Mouse (Mus musculus) induced T-regulatory cell, adult 2 months (primary cell): ENCODE data around the gene Speg.

Experiments
- DNase-seq: peaks from one replicate; pipeline ENCODE4 v3.0.0-alpha.2; 2012; ENCODE audit warnings: low read depth

Speg gene

GRCm38 (mm10) chr1:75442171-75442570, 67.1 kb downstream of the Speg start:
- no peak for DNase-seq

GRCm38 (mm10) chr1:75442811-75443210, 67.7 kb downstream of the Speg start:
- DNase-seq, result no peak

GRCm38 (mm10) chr1:75443247-75444024, 68.3 kb downstream of the Speg start:
- DNase-seq, result no peak

GRCm38 (mm10) chr1:75444208-75444607, 69.1 kb downstream of the Speg start:
- no peak for DNase-seq

- DNase-seq, result no peak
Observed at GRCm38 (mm10) chr1:75445141-75445701, 70.1 kb downstream of the Speg start.

GRCm38 (mm10) chr1:75445751-75446611, 70.9 kb downstream of the Speg start:
- peak; percentile 79 for DNase-seq

GRCm38 (mm10) chr1:75446656-75447055, 71.6 kb downstream of the Speg start:
- no peak for DNase-seq

- no peak for DNase-seq
Observed at GRCm38 (mm10) chr1:75447265-75448051, 72.4 kb downstream of the Speg start.

GRCm38 (mm10) chr1:75448052-75448431, 72.9 kb downstream of the Speg start:
- DNase-seq, result no peak

GRCm38 (mm10) chr1:75448937-75449336, 73.8 kb downstream of the Speg start:
- DNase-seq, result no peak

- DNase-seq, result no peak
Observed at GRCm38 (mm10) chr1:75449377-75450135, 74.5 kb downstream of the Speg start.

GRCm38 (mm10) chr1:75450314-75451005, 75.4 kb downstream of the Speg start, which contains the start of gene Asic4:
Asic4 (plus strand) TSS chr1:75450436.
- DNase-seq, result no peak

GRCm38 (mm10) chr1:75451900-75452299, 76.8 kb downstream of the Speg start:
- DNase-seq, result no peak

- no peak for DNase-seq
Observed at GRCm38 (mm10) chr1:75455433-75455832, 80.3 kb downstream of the Speg start.

- no peak for DNase-seq
Observed at GRCm38 (mm10) chr1:75455948-75456347, 80.9 kb downstream of the Speg start.

- DNase-seq, result peak; percentile 45
Observed at GRCm38 (mm10) chr1:75456746-75457564, 81.9 kb downstream of the Speg start.

- DNase-seq, result no peak
Observed at GRCm38 (mm10) chr1:75457710-75458024, 82.6 kb downstream of the Speg start.

GRCm38 (mm10) chr1:75458025-75458788, 83.1 kb downstream of the Speg start:
- no peak for DNase-seq
